Mouse (Mus musculus): ENCODE results near the gene Ivd.

GRCm38 (mm10) chr2:118896914-118897291 lies 35.1 kb downstream of the Ivd start:
- TF ChIP-seq CTCF (IDR thresholded peaks at IDR 0.05; ENCODE audit: extremely low read depth, insufficient read length, insufficient replicate concordance, low read depth, low read length) (no peak), POLR2A (IDR thresholded peaks at IDR 0.05; ENCODE audit: low read depth, low read length) (no peak)

All from small intestine, adult 2 months (tissue).